Mouse (Mus musculus): ENCODE data around the gene Tex44. TPM values are rescaled to one million over a fixed set of nuclear protein-coding genes. Genes with fewer than 3 reads are reported as not detected.

Gene Tex44
- polyA plus RNA-seq (2012; rRNA removed), result 0.11 and 0.12 TPM in 2 replicates

DNA sequence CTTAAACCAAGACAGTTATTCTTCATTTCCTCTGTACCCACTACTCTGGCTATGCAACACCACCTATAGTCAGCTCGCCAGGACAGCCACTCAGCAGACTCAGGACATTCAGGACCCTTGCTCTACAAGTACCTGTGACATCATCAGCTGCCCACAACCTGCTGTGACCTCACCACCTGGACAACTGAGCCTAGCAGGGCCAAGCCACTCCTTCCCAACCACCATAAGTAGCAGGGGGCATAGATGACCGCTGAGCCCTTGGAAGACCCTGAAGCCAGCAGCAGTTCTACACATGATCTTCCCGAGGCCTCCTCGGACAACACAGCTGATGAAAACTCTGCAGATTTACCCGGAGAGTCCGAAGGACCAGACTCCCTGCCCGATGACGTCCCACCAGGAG lies at the start of gene Tex44, which contains the start of gene Nmur1:
Gene Tex44, plus strand, starts transcription at position 202 of the 400 bp plus-strand sequence.
Gene Nmur1, minus strand, starts transcription at position 101 of the 400 bp plus-strand sequence.
- Histone ChIP-seq H3K4me1 (ENCODE audit: control insufficient read depth, insufficient read depth, low read length) (no peaks in the 10 kb centered on the region), H3K4me3 (replicated peaks; ENCODE audit: extremely low read depth, low read depth, low read length) (no peak within 1 kb of the TSS)
- WGBS, result 92% methylated on average over 8 of the region's 8 CpGs
- no peak for DNase-seq
- TF ChIP-seq CTCF (IDR thresholded peaks at IDR 0.05; ENCODE audit: insufficient read depth, low read length) (no peak), POLR2A (IDR thresholded peaks at IDR 0.05; ENCODE audit: borderline replicate concordance, extremely low read depth, low read depth, low read length) (no peak)

DNA sequence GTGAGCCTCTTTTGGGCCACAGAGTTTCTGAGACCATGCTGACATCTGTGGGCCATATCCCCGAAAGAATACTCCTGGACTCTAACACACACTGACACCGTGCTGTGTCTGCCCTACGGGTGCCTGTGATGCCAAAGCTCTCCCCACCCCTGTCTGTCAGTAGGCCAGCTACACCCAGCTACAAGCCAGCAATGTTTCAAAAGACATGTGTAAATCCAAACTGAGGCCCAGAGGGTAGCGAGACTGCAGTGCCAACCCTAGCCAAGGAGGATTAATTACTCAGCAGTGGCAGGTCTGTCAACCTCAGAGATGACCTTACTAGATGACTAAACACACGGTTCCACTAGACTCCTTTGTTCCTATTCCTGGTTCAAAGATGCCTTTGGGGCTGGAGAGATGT lies 49.8 kb upstream of the Tex44 start:
- no peak overlapping the region for H3K4me3 ChIP-seq (replicated peaks; ENCODE audit: extremely low read depth, low read depth, low read length)
- DNase-seq, result no peak
- TF ChIP-seq POLR2A (IDR thresholded peaks at IDR 0.05; ENCODE audit: borderline replicate concordance, extremely low read depth, low read depth, low read length), result no peak
- no peak for TF ChIP-seq CTCF (IDR thresholded peaks at IDR 0.05; ENCODE audit: insufficient read depth, low read length)
- 72% methylated on average over 5 of the region's 5 CpGs for WGBS
- H3K4me1 ChIP-seq (ENCODE audit: control insufficient read depth, insufficient read depth, low read length), result peaks cover 2% of the 10 kb centered on the region; the same call in 1 of the 2 replicates

DNA sequence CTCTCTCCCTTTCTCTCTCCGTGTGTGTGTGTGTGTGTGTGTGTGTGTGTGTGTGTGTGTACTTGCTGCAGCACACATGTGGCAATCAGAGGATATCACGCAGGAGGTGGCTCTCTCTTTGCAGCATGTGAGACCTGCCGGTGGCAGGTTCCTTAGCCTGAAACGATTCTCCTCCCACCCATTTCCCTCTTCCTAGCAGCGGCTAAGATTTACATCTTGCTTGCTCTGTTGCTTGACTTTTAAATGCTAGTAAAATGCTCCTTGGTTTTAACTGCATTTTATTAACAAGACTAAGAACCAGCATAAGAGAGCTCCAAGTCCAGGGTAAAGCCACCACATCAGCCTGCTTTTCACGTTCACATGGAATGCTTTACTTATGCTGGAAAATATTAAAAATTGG lies 47.5 kb upstream of the Tex44 start:
- 27% methylated on average over 6 of the region's 6 CpGs for WGBS
- no peak for TF ChIP-seq CTCF (IDR thresholded peaks at IDR 0.05; ENCODE audit: insufficient read depth, low read length)
- no peak for TF ChIP-seq POLR2A (IDR thresholded peaks at IDR 0.05; ENCODE audit: borderline replicate concordance, extremely low read depth, low read depth, low read length)
- no peak for DNase-seq
- peaks cover 2% of the 10 kb centered on the region; the same call in 1 of the 2 replicates for H3K4me1 ChIP-seq (ENCODE audit: control insufficient read depth, insufficient read depth, low read length)
- no peak overlapping the region for H3K4me3 ChIP-seq (replicated peaks; ENCODE audit: extremely low read depth, low read depth, low read length)

GRCm38 (mm10) chr1:86379161-86379569 lies 47.0 kb upstream of the Tex44 start:
- TF ChIP-seq POLR2A (IDR thresholded peaks at IDR 0.05; ENCODE audit: borderline replicate concordance, extremely low read depth, low read depth, low read length), result no peak
- TF ChIP-seq CTCF (IDR thresholded peaks at IDR 0.05; ENCODE audit: insufficient read depth, low read length), result no peak
- Histone ChIP-seq H3K4me3 (replicated peaks; ENCODE audit: extremely low read depth, low read depth, low read length) (no peak overlapping the region), H3K4me1 (ENCODE audit: control insufficient read depth, insufficient read depth, low read length) (peaks cover 2% of the 10 kb centered on the region; the same call in 1 of the 2 replicates)
- DNase-seq, result no peak
- WGBS, result 45% methylated on average over 9 of the region's 9 CpGs

DNA sequence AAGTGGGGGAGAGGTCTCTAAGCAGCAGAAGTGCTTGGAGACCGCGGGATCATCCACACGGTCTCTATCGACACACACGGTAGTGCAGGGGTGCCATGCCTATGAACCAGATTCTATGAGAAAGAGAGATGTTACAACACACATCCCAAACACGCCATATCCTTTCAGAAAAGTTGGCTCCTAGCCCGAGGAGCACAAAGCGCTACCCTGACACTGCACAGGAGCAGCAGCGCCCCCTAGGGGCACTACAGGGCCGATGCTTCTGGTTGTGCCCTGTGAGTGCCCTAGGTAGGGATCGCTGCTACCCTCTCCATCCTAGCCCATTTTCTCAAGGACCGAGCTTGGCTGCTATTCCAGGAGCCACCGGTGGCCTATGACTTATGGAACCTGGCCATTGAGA lies 45.1 kb upstream of the Tex44 start:
- WGBS, result 17% methylated on average over 13 of the region's 13 CpGs
- peaks cover 2% of the 10 kb centered on the region; the same call in 1 of the 2 replicates for H3K4me1 ChIP-seq (ENCODE audit: control insufficient read depth, insufficient read depth, low read length)
- TF ChIP-seq POLR2A (IDR thresholded peaks at IDR 0.05; ENCODE audit: borderline replicate concordance, extremely low read depth, low read depth, low read length) (no peak), CTCF (IDR thresholded peaks at IDR 0.05; ENCODE audit: insufficient read depth, low read length) (peak; percentile 86)
- peak overlapping the region; percentile 35 for H3K4me3 ChIP-seq (replicated peaks; ENCODE audit: extremely low read depth, low read depth, low read length)
- peak; percentile 46 for DNase-seq

DNA sequence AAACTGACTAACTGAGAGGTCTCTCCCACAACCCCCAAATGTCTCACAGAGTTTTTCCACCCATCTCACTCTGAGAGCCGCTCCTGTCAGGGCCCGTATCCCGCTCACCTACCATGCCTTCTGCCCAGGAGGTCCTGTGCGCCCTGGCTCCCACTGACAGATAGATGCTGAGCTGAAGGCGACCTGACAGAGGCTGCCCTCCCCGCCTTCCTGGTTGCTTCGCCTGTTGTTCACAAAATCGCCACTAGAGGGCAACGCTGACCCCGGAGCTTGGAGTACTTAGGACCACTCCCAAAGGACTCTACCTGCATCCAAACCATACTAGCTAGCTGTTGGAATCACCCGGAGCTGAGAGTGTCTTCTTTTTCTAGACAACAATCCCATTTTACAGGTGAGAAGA lies 36.9 kb upstream of the Tex44 start:
- TF ChIP-seq POLR2A (IDR thresholded peaks at IDR 0.05; ENCODE audit: borderline replicate concordance, extremely low read depth, low read depth, low read length) (no peak), CTCF (IDR thresholded peaks at IDR 0.05; ENCODE audit: insufficient read depth, low read length) (peak; percentile 88)
- Histone ChIP-seq H3K4me3 (replicated peaks; ENCODE audit: extremely low read depth, low read depth, low read length) (no peak overlapping the region), H3K4me1 (ENCODE audit: control insufficient read depth, insufficient read depth, low read length) (no peaks in the 10 kb centered on the region)
- 4% methylated on average over 11 of the region's 11 CpGs for WGBS
- DNase-seq, result peak; percentile 74

DNA sequence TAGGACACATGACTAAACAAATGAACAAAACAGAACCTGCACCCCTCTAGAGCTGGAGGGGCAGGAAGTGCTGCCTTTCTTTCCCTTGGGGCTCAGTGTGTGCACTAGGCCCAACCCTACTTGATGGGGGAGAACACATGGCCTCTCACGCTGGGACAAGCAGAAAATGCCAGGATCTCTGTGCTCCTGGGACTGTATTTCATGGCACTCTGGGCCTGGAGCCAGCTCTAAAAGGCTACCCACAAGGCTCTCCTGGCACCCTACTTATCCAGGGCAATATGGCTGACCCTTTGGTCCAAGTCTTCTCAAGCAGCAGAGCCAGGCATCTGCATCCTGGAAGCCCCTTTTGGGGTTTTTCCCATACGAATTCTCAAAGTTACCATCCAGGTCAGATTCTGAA lies 34.7 kb upstream of the Tex44 start:
- no peak for DNase-seq
- no peak overlapping the region for H3K4me3 ChIP-seq (replicated peaks; ENCODE audit: extremely low read depth, low read depth, low read length)
- H3K4me1 ChIP-seq (ENCODE audit: control insufficient read depth, insufficient read depth, low read length), result no peaks in the 10 kb centered on the region; the same call in 1 of the 2 replicates
- WGBS, result 80% methylated on average over 2 of the region's 2 CpGs
- TF ChIP-seq CTCF (IDR thresholded peaks at IDR 0.05; ENCODE audit: insufficient read depth, low read length) (no peak), POLR2A (IDR thresholded peaks at IDR 0.05; ENCODE audit: borderline replicate concordance, extremely low read depth, low read depth, low read length) (no peak)

- peaks cover 7% of the 10 kb centered on the region for H3K4me1 ChIP-seq (ENCODE audit: control insufficient read depth, insufficient read depth, low read length)
- TF ChIP-seq POLR2A (IDR thresholded peaks at IDR 0.05; ENCODE audit: borderline replicate concordance, extremely low read depth, low read depth, low read length), result no peak
- no peak for TF ChIP-seq CTCF (IDR thresholded peaks at IDR 0.05; ENCODE audit: insufficient read depth, low read length)
- WGBS, result 61% methylated on average over 3 of the region's 3 CpGs
- H3K4me3 ChIP-seq (replicated peaks; ENCODE audit: extremely low read depth, low read depth, low read length), result no peak overlapping the region
- DNase-seq, result no peak
Measured at GRCm38 (mm10) chr1:86393219-86393618, 32.9 kb upstream of the Tex44 start.

GRCm38 (mm10) chr1:86394246-86394645 lies 31.9 kb upstream of the Tex44 start:
- Histone ChIP-seq H3K4me3 (replicated peaks; ENCODE audit: extremely low read depth, low read depth, low read length) (no peak overlapping the region), H3K4me1 (ENCODE audit: control insufficient read depth, insufficient read depth, low read length) (peaks cover 10% of the 10 kb centered on the region)
- no peak for TF ChIP-seq POLR2A (IDR thresholded peaks at IDR 0.05; ENCODE audit: borderline replicate concordance, extremely low read depth, low read depth, low read length)
- TF ChIP-seq CTCF (IDR thresholded peaks at IDR 0.05; ENCODE audit: insufficient read depth, low read length), result no peak
- DNase-seq, result no peak
- WGBS, result 52% methylated on average over 3 of the region's 3 CpGs

DNA sequence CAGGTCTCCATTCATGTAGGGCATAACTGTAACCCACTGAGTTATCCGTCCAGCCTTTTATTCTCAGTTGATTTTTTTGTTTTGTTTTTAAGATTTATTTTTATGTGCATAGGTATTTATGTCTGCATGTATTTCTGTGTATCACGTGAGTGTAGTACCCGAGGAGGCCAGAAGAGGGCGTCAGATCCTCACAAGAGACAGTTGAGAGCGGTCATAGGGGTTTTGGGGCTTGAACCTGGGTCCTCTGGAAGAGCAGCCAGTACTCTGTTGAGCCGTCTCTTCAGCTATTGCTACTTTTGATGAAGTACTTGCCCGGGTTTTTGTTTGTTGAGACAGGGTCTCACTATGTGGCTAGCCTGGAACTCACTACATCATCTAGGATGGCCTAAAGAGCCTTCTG lies 30.2 kb upstream of the Tex44 start:
- H3K4me1 ChIP-seq (ENCODE audit: control insufficient read depth, insufficient read depth, low read length), result peaks cover 10% of the 10 kb centered on the region
- WGBS, result 79% methylated on average over 7 of the region's 7 CpGs
- no peak for DNase-seq
- TF ChIP-seq CTCF (IDR thresholded peaks at IDR 0.05; ENCODE audit: insufficient read depth, low read length), result no peak
- no peak for TF ChIP-seq POLR2A (IDR thresholded peaks at IDR 0.05; ENCODE audit: borderline replicate concordance, extremely low read depth, low read depth, low read length)
- H3K4me3 ChIP-seq (replicated peaks; ENCODE audit: extremely low read depth, low read depth, low read length), result no peak overlapping the region

Data from lung, adult 2 months (tissue).